Mouse (Mus musculus): Measurements from ENCODE around the gene Mvp. TPM values are rescaled to one million over a fixed set of nuclear protein-coding genes. Genes with fewer than 3 reads are reported as not detected.
A peak's percentile ranks its signal among the peaks of the same experiment; 100 is the strongest.

The Mvp gene
- 100 to 1,000 TPM; 102 to 129 TPM for total RNA-seq (2021)
- long read RNA-seq, experiment 1, full-length matches to known transcripts: 147 of 216 reads
- long read RNA-seq, experiment 1, partial matches to known transcripts: 63 of 216 reads
- long read RNA-seq, experiment 1, other reads (novel, unspliced or antisense): 6 of 216 reads
- long read RNA-seq, experiment 2, full-length matches to known transcripts: 26 of 42 reads
- long read RNA-seq, experiment 2, partial matches to known transcripts: 13 of 42 reads
- long read RNA-seq, experiment 2, other reads (novel, unspliced or antisense): 3 of 42 reads

DNA sequence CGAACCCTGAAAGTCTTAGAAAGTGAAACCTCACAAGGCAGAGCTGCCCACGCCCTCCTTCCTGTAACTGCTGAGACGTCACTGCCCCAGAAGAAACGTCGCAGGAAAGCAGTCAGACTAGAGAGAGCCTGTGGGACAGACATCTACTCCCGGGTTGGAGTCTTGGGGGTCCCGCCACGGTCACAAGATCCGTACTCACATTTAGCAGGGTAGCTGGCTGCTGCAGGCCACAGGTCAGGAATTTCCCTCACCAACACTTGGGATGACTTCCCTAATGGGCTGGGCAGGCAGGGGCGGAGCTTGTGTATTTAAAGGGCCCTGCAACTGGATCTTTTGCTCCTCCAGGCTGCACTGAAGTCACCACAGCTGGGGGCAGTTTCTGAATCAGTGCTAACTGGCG is at the start of gene Mvp:
Mvp (minus strand) TSS at position 302 of the 400 bp plus-strand sequence.
- DNase-seq: peak; percentile 82 to 87

- no peak for DNase-seq
These were observed 40.7 kb upstream of the Mvp start for GRCm38 (mm10) chr7:127055026-127055585.

- DNase-seq: peak; percentile 91
These were observed 27.6 kb upstream of the Mvp start, which contains the start of gene Kif22 for GRCm38 (mm10) chr7:127041851-127042672. Kif22 (minus strand) TSS chr7:127042471.

- no peak for DNase-seq
These were observed 16.8 kb upstream of the Mvp start for GRCm38 (mm10) chr7:127031244-127031643.

- DNase-seq: no peak
These were observed 15.8 kb upstream of the Mvp start for GRCm38 (mm10) chr7:127030172-127030571.

GRCm38 (mm10) chr7:127027885-127028284 is 13.5 kb upstream of the Mvp start:
- DNase-seq: no peak

DNA sequence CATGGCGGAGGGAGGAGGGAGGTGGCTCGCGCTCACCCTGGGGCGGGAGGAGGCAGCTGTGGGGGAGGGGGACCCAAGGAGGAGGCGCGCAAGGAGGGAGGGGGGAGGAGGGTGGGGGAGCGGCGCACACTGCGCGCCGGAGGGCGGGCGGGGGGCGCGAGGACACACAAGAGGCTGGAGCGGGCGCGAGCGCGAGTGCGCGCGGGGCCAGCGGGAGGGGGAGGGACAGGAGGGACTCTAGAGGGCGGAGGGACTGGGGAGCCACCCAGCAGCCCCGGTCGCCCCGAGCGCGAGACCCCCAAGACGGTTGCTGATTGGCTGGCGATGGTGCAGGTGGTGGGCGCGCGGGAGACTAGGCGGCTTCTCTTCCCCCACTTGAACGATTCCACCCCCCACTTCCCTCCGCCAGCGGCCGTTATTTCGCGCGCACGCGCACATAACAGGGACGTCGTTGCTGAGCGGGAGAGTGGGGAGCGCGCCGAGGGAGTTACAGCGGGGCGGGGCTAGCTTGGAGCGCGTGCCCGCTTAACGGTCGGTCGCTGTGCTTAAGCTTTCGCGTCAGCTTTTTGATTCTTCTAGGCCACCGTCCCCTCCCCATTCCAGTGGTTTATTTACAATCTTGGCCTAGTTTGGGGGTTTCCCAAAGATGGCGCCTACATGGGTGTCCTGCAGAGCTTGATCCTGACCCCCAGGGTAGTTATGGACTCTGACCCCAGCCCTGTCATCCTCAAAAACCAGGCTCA is 12.7 kb upstream of the Mvp start, which contains the start of gene Maz:
Maz (minus strand) TSS at position 54 of the 743 bp plus-strand sequence.
- peak; percentile 99 to 100 for DNase-seq

DNA sequence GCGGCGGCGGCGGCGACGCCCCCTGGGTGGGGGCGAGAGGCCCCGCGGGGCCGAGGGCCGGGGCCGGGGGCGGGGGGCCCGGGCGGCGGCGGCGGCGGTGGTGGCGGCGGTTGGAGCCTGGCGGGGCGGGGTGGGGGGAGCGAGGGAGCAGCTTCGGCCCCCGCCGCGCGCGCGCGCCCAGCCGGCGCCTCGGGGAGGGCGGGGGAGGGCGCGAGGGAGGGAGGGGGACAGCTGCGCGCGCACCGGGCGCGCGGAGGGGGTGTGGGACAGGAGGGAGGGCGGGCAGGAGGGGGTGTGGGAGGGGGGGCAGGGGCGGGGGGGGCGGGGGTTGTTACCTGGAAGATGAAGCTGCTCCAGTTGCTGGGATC is 12.2 kb upstream of the Mvp start:
- peak in 1 of 2 experiments; percentile 93 for DNase-seq

DNA sequence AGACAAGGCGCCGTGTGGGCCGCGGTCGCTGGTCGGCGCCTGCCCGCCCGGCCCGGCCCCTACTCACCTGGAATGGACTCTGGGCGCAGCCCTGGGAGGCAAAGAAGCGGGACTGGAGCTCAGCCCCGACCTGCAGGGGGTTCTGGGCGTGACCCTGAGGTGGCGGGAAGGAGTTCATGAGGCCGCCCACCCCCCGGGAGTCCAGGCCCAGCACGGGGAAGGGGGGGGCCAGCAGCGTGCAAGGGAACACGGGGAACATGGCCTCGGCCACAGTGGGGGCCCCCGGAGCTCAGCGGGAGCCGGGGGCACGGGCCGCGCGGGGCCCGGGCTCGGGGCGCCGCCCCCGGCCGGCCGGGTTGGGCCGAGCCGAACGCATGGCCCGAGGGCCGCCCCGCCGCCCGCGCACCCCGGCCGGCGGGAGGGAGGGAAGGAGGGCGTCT is 11.8 kb upstream of the Mvp start:
- DNase-seq: peak; percentile 59 to 80

- DNase-seq: peak; percentile 66 to 79
These were observed 11.2 kb upstream of the Mvp start for GRCm38 (mm10) chr7:127025556-127026160.

- DNase-seq: peak; percentile 83 to 84
These were observed 10.5 kb upstream of the Mvp start for GRCm38 (mm10) chr7:127024755-127025555.

- no peak for DNase-seq
These were observed 9.7 kb upstream of the Mvp start for GRCm38 (mm10) chr7:127023896-127024690.

DNA sequence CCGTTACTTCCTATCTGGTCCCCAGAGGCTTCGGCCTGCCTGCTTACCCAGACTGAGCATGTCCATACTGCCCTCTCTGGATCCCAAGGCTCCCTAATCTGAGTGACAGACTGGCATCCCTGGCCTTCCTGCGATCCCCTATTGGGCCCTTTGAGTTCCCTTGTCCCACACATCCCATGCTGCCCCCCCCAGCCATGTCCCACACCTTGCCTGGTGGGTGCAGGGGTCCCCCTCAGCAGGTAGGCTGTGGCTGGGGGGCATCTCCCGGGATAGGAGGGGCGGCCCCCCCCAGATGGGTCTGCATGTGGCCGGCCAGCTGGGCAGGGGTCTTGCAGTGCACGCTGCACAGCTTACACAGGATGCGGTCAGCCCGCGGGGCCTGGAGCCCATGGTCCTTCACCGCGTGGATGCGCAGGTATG is 8.9 kb upstream of the Mvp start:
- no peak for DNase-seq

DNA sequence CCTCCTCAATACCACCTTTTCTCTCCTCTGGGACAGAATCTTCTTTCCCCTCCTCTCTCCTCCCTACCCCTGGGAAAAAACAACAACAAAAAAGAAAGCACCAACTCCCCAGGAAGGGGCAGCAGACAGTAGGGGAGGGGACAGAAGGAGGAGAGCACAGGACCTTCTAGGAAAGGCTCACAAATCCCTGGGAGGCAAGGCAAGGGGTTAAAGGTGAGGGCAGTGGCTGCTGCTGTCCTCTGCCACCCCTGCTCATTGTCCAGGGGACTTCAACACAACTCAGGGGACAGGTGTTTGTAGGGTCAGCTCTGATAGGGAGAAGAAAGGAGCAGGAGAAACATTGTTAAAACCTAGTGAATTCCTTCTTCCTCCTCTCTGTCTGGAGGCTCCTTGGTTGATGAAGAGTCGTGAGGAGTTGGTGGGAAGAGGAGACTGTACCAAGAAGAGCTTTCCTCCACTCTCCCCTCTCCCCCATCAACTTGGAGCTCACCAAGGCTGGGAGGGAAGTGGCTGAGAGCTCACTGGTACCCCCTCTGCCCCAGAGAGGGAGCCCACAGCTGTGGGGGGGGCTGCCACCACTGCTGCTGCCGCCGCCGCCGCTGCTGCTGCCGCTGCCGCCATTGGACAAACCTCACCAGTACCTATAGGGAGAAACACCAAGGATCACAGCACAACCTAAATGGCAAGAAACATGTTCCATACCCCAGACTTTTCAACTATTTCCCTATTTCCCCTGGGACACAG is 8.3 kb upstream of the Mvp start:
- DNase-seq: no peak

- DNase-seq: no peak
These were observed 7.4 kb upstream of the Mvp start for GRCm38 (mm10) chr7:127021563-127022527.

- DNase-seq: peak; percentile 49 to 67
These were observed 6.6 kb upstream of the Mvp start, which contains the start of the genes Gm42742 and Prrt2 for GRCm38 (mm10) chr7:127020901-127021562. Gm42742 (minus strand) TSS chr7:127021097. Prrt2 (minus strand) TSS chr7:127021211.

GRCm38 (mm10) chr7:127020491-127020890 is 6.1 kb upstream of the Mvp start:
- DNase-seq: no peak

All from adrenal gland, postnatal 36 days (tissue).